Mouse (Mus musculus) G1E (cell line): Measurements from ENCODE around the gene Ddr2.

Experiments used
- CTCF ChIP-seq: IDR thresholded peaks from 2 replicates; pipeline ENCODE4 v1.5.1; 2012; ENCODE audit warnings: low read depth, low read length, inconsistent platforms, mixed read lengths
- GATA1 ChIP-seq: IDR thresholded peaks from 2 replicates; pipeline ENCODE4 v1.6.1; 2012; ENCODE audit warnings: borderline replicate concordance, low read length, inconsistent platforms, mixed read lengths
- POLR2AphosphoS5 ChIP-seq: IDR thresholded peaks from 2 replicates; pipeline ENCODE4 v1.6.1; 2012; ENCODE audit warnings: low read depth, low read length, inconsistent platforms; ENCODE audit not compliant: insufficient replicate concordance
- TAL1 ChIP-seq: conservative IDR thresholded peaks from 2 replicates; pipeline ENCODE4 v1.6.1; 2012; ENCODE audit warnings: low read depth, low read length, inconsistent platforms, mixed read lengths

- TF ChIP-seq TAL1 = no peak
- TF ChIP-seq CTCF = no peak
- TF ChIP-seq GATA1 = no peak
- no peak for TF ChIP-seq POLR2AphosphoS5
These were observed 26.3 kb downstream of the Ddr2 start for GRCm38 (mm10) chr1:170084151-170084796.
